Mouse (Mus musculus) common myeloid progenitor, adult 5-6 weeks (primary cell): ENCODE data around the gene Irgq. TPM values are rescaled to one million over a fixed set of nuclear protein-coding genes. Genes with fewer than 3 reads are reported as not detected.

Experiments
- ATAC-seq: replicated peaks from 2 replicates; pipeline ENCODE4 v1.8.0; 2016; ENCODE audit warnings: low read depth, mild to moderate bottlenecking, moderate TSS enrichment, inconsistent platforms; ENCODE audit not compliant: poor library complexity, severe bottlenecking
- total RNA-seq: library from RNA; stranded (forward); fragments of 200-1000, 187-1606 nt; gene quantifications from 2 replicates; pipeline ENCODE4 v1.2.3, GENCODE M21; 2017

Irgq gene
- total RNA-seq, 1 experiment from 2014 or later: 6.0 TPM

- ATAC-seq: peak; percentile 67
Measured at GRCm38 (mm10) chr7:24586828-24587227, 56.3 kb downstream of the Irgq start.

- ATAC-seq: peak; percentile 40
Measured at GRCm38 (mm10) chr7:24587330-24588105, 57.0 kb downstream of the Irgq start, which contains the start of the genes Ethe1 and Zfp575. Gene Ethe1, plus strand, starts transcription at chr7:24587543. Gene Zfp575, minus strand, starts transcription at chr7:24587641.

Other genes starting within 250 kb of the Irgq start
- gene Zfp61, start 229.5 kb upstream of the Irgq start, total RNA-seq: 15.7 and 21.4 TPM in 2 replicates
- gene Zfp94, start 214.0 kb upstream of the Irgq start, total RNA-seq: 2.4 and 6.5 TPM in 2 replicates
- not detected in 2 replicates for gene Tescl, start 196.8 kb upstream of the Irgq start, total RNA-seq
- gene Lypd5, start 181.5 kb upstream of the Irgq start, total RNA-seq: not detected in 2 replicates
- 70.8 and 84.9 TPM in 2 replicates for gene Kcnn4, start 160.4 kb upstream of the Irgq start, total RNA-seq
- gene Smg9, start 131.1 kb upstream of the Irgq start, total RNA-seq: 25.2 and 33.1 TPM in 2 replicates
- gene Irgc1, start 78.4 kb upstream of the Irgq start, total RNA-seq: not detected in 2 replicates
- gene Plaur, start 68.2 kb upstream of the Irgq start, total RNA-seq: 3.6 and 10.2 TPM in 2 replicates
- gene Cadm4, start 48.7 kb upstream of the Irgq start, total RNA-seq: not detected in 2 replicates
- gene Zfp428, start 23.7 kb upstream of the Irgq start, total RNA-seq: 7.0 and 9.0 TPM in 2 replicates
- gene AC161166.1, start 18.2 kb upstream of the Irgq start, total RNA-seq: not detected in 2 replicates
- gene Pinlyp, start 15.4 kb downstream of the Irgq start, total RNA-seq: not detected in 2 replicates
- 32.2 and 37.0 TPM in 2 replicates for gene Xrcc1, start 15.6 kb downstream of the Irgq start, total RNA-seq
- gene Ethe1, start 56.9 kb downstream of the Irgq start, total RNA-seq: 13.2 and 14.6 TPM in 2 replicates
- gene Zfp575, start 57.0 kb downstream of the Irgq start, total RNA-seq: not detected in 2 replicates
- gene Phldb3, start 80.1 kb downstream of the Irgq start, total RNA-seq: 9.6 and 14.7 TPM in 2 replicates
- not detected in 2 replicates for gene Lypd3, start 105.9 kb downstream of the Irgq start, total RNA-seq
- gene Tex101, start 146.0 kb downstream of the Irgq start, total RNA-seq: not detected in 2 replicates
- gene BC049730, start 178.6 kb downstream of the Irgq start, total RNA-seq: not detected in 2 replicates
- gene Gm4763, start 196.2 kb downstream of the Irgq start, total RNA-seq: not detected in 2 replicates
- 5.7 and 9.7 TPM in 2 replicates for gene Cd177, start 229.6 kb downstream of the Irgq start, total RNA-seq
- 1.2 TPM in 1 of 2 replicates, not detected in the other for gene Ceacam10, start 246.5 kb downstream of the Irgq start, total RNA-seq